Mouse (Mus musculus) ES-E14 (cell line): ENCODE data around the gene Mtnr1b.

Source experiments
- CHD2 ChIP-seq: IDR thresholded peaks from 2 replicates; pipeline ENCODE4 v1.6.1; 2014; ENCODE audit warnings: mild to moderate bottlenecking, low read depth, low read length, inconsistent platforms
- ZC3H11A ChIP-seq: IDR thresholded peaks from 2 replicates; pipeline ENCODE4 v1.6.1; 2012; ENCODE audit warnings: low read depth, mild to moderate bottlenecking, inconsistent platforms, low read length, borderline replicate concordance
- ZNF384 ChIP-seq: IDR thresholded peaks from 2 replicates; pipeline ENCODE4 v1.6.1; 2012; ENCODE audit warnings: low read depth, low read length, inconsistent platforms

DNA sequence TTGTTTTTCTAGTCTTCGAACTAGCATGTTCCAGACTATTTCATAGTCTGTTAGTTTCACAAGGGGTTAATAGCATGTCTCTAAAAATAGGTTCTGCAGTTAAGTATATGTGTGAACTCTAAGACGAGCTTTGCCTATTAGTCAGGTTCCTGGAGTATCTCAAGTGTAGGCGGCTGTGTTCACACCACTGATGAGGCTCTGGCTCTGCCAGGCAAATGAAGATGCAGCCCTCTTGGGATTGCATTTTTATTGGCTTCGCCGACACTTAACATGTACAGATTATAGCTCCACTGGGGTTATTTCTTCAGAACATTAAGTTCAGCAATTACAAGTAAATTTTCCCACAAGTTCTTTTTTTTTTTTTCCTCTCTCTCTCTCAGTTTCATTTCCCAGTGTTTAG, 12.4 kb upstream of the Mtnr1b start:
- TF ChIP-seq CHD2 (no peak), ZNF384 (no peak), ZC3H11A (no peak)
